Mouse (Mus musculus) ES-E14 (cell line): ENCODE data around the gene Rsbn1l. TPM values are rescaled to one million over a fixed set of nuclear protein-coding genes. Genes with fewer than 3 reads are reported as not detected.

ENCODE experiments used
- DNase-seq: peaks from one replicate; pipeline ENCODE4 v3.0.0-alpha.2; 2013; ENCODE audit warnings: low read depth, low spot score
- H3K27ac ChIP-seq: 2 replicates; pipeline ENCODE4 v1.5.1; 2012; ENCODE audit warnings: low read depth, mild to moderate bottlenecking, low read length, moderate library complexity, mixed read lengths; ENCODE audit not compliant: poor library complexity, insufficient read depth, severe bottlenecking
- H3K36me3 ChIP-seq: 2 replicates; pipeline ENCODE4 v1.6.1; 2012; ENCODE audit warnings: mild to moderate bottlenecking, low read length, moderate library complexity, mixed read lengths; ENCODE audit not compliant: control insufficient read depth, poor library complexity, insufficient read depth, severe bottlenecking
- H3K4me1 ChIP-seq, 2 experiments: fragments of 150-350 bp in 1 of 2; sonication (generic) in 1 of 2; 2 replicates each; pipeline ENCODE4 v1.6.1; 2012; ENCODE audit warnings: low read length in 2 of 2, mild to moderate bottlenecking in 1 of 2, mixed read lengths in 1 of 2; ENCODE audit not compliant: control insufficient read depth in 2 of 2, insufficient read depth in 2 of 2, poor library complexity in 1 of 2
- H3K4me3 ChIP-seq, 2 experiments: fragments of 150-350 bp in 1 of 2; sonication (generic) in 1 of 2; 2 replicates each; pipeline ENCODE4 v1.5.1; 2012; ENCODE audit warnings: low read length in 2 of 2, low read depth in 1 of 2, mild to moderate bottlenecking in 1 of 2, mixed read lengths in 1 of 2; ENCODE audit not compliant: insufficient read depth in 1 of 2, poor library complexity in 1 of 2, severe bottlenecking in 1 of 2
- H3K9ac ChIP-seq: 2 replicates; pipeline ENCODE4 v1.6.1; 2012; ENCODE audit warnings: low read depth, mild to moderate bottlenecking, low read length, mixed read lengths; ENCODE audit not compliant: poor library complexity, insufficient read depth, severe bottlenecking
- H3K9me3 ChIP-seq: fragments of 150-350 bp; sonication (generic); 2 replicates; pipeline ENCODE4 v1.6.1; 2012; ENCODE audit warnings: low read depth, mild to moderate bottlenecking, low read length; ENCODE audit not compliant: control insufficient read depth, insufficient read depth
- CHD2 ChIP-seq: IDR thresholded peaks from 2 replicates; pipeline ENCODE4 v1.6.1; 2014; ENCODE audit warnings: mild to moderate bottlenecking, low read depth, low read length, inconsistent platforms
- HCFC1 ChIP-seq: IDR thresholded peaks from 2 replicates; pipeline ENCODE4 v1.6.1; 2012; ENCODE audit warnings: low read length, inconsistent platforms, borderline replicate concordance; ENCODE audit not compliant: insufficient read depth
- MAFK ChIP-seq: IDR thresholded peaks from 2 replicates; pipeline ENCODE4 v1.6.1; 2014; ENCODE audit warnings: mild to moderate bottlenecking, low read depth, low read length, inconsistent platforms; ENCODE audit not compliant: insufficient read depth
- ZC3H11A ChIP-seq: IDR thresholded peaks from 2 replicates; pipeline ENCODE4 v1.6.1; 2012; ENCODE audit warnings: low read depth, mild to moderate bottlenecking, inconsistent platforms, low read length, borderline replicate concordance
- ZNF384 ChIP-seq: IDR thresholded peaks from 2 replicates; pipeline ENCODE4 v1.6.1; 2012; ENCODE audit warnings: low read depth, low read length, inconsistent platforms
- in situ Hi-C, 2 experiments: fragments of 600-800 bp; cut with MboI; formaldehyde crosslinking; loops; one replicate each; pipeline ENCODE4 v1.15.1; 2025; ENCODE audit warnings: low sequenced_read_pairs in 2 of 2, inconsistent platforms in 1 of 2; ENCODE audit not compliant: unreplicated experiment in 2 of 2
- total RNA-seq: library from RNA; depleted of rRNA; stranded (reverse); fragments of 300-350 nt; gene quantifications from 2 replicates; pipeline ENCODE4 v1.2.3, GENCODE M21; 2012

Rsbn1l gene
- total RNA-seq, 1 experiment, result 8.6 TPM

DNA sequence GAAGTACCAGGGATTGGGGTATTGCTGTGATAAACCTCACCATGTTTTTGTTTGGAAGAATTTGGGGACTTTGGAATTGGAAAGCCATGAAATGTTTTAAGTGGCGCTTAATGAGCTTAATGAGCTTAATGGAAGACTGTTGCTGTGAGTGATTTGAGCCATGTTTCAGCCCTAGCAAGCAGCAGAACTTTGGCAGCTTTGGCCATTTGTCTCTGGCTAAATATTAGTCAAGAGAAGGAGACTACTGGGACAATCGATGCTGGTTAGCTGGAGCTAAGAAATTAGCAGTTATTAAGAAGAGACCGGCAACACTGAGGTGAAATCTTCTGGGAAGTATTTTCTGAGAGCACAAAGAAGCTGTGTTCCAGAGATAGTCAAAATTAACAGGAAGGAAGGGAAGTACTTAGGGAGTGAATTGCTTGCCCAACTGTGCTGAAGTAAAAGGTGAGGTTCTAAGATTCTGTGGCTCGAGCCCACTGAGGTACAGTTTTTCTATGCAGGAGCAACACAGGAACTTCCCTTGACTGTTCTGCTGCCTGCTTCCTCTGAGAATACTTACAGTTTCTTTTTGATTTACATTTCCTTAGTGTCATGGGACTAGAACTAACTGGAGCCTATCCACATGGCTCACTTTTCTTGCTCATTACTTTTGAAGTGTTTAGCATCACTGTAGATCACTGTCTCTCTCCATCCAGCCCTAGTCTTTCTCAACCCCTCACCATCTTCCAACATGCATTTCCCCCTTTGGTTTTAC lies 91.8 kb downstream of the Rsbn1l start:
- H3K4me3 ChIP-seq, result no peak overlapping the region
- in situ Hi-C loops, result no loop called here
- peaks cover 2 to 4% of the 10 kb centered on the region in 2 experiments; a peak in 1 of 4 replicates for H3K4me1 ChIP-seq

DNA sequence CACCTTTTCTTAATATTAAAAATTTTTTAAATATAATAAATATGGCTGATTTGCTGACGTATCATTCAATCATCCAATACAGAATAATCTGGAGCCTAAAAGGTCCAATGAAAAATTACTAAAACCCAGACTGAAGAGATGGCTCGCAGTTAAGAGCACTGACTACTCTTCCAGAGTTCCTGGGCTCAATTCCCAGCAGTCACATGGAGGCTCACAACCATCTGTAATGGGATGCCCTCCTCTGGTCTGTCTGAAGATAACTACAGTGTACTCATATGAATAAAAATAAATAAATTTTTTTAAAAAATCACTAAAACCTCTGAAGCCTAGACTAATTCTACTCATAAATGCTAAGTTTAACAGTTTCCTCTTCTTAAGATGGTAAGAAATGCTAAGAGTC lies 94.3 kb downstream of the Rsbn1l start:
- Histone ChIP-seq H3K4me3 (no peak overlapping the region), H3K9me3 (no peaks in the 10 kb centered on the region), H3K9ac (no peak overlapping the region), H3K27ac (no peak overlapping the region), H3K36me3 (peaks cover 2% of the 10 kb centered on the region; the same call in 1 of the 2 replicates), H3K4me1 (peaks cover 2 to 4% of the 10 kb centered on the region in 2 experiments; a peak in 1 of 4 replicates)
- TF ChIP-seq HCFC1, result no peak
- TF ChIP-seq MAFK, result no peak
- TF ChIP-seq ZNF384, result no peak
- TF ChIP-seq CHD2, result no peak
- no peak for TF ChIP-seq ZC3H11A
- DNase-seq, result no peak
- in situ Hi-C loops, result no loop called here

More for the DNA sequence above, 91.8 kb downstream of the Rsbn1l start:
- Histone ChIP-seq H3K9me3 (no peaks in the 10 kb centered on the region), H3K27ac (no peak overlapping the region), H3K36me3 (no peaks in the 10 kb centered on the region), H3K9ac (no peak overlapping the region)
- TF ChIP-seq ZNF384 (no peak), CHD2 (no peak), MAFK (no peak), HCFC1 (no peak)
- no peak for DNase-seq

DNA sequence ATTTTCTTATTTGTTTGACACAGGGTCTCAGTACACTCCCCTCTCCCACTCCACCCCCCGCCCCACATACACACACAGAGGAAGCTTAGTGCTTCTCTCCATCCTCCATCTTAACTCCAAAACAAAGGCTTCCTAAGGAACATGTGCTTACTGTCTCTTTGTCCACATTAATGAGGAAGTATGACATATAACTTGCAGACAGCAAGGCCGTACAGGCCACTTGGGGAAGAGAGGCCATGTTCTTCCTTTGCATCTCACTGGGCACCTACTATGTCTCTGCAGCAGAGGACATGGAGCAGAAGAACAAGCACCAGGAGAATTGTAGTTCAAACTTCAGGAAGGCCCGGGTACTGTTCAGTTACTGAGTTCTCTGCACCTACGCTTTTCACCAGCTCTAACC lies 95.6 kb downstream of the Rsbn1l start:
- H3K4me3 ChIP-seq, result no peak overlapping the region
- TF ChIP-seq ZNF384 (no peak), ZC3H11A (no peak), CHD2 (no peak)
- H3K9ac ChIP-seq, result no peak overlapping the region
- in situ Hi-C loops, result no loop called here
- no peaks in the 10 kb centered on the region for H3K9me3 ChIP-seq
- peaks cover 2% of the 10 kb centered on the region; the same call in 1 of the 2 replicates for H3K36me3 ChIP-seq
- no peak for DNase-seq
- no peak overlapping the region for H3K27ac ChIP-seq
- H3K4me1 ChIP-seq, result peaks cover 1 to 2% of the 10 kb centered on the region in 2 experiments; a peak in 1 of 4 replicates

DNA sequence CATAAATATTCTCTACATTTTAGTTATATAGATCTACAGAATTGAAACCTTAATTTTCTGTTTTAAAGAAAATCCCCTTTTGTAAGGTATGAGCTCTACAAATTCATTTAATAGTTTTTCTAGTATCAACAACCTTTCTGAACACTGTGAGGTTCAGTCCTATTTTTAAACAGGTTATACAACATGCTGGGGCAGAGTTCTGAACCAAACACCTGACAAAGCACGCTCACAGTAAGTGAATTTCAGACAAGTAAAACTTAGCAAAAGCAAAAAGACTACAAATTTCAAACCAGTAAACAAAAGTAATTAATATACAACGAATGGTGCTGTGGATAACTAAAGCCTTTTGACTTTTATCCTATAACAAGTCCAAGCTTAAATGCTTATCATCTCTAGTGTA lies 97.8 kb downstream of the Rsbn1l start:
- no peak overlapping the region for H3K9ac ChIP-seq
- H3K36me3 ChIP-seq, result peaks cover 2% of the 10 kb centered on the region; the same call in 1 of the 2 replicates
- no peak for TF ChIP-seq CHD2
- TF ChIP-seq MAFK, result no peak
- TF ChIP-seq ZC3H11A, result no peak
- no peak for TF ChIP-seq HCFC1
- no peak for TF ChIP-seq ZNF384
- H3K4me3 ChIP-seq, result no peak overlapping the region
- no peaks in the 10 kb centered on the region for H3K4me1 ChIP-seq
- no peak overlapping the region for H3K27ac ChIP-seq
- in situ Hi-C loops, result no loop called here
- DNase-seq, result no peak
- H3K9me3 ChIP-seq, result no peaks in the 10 kb centered on the region

DNA sequence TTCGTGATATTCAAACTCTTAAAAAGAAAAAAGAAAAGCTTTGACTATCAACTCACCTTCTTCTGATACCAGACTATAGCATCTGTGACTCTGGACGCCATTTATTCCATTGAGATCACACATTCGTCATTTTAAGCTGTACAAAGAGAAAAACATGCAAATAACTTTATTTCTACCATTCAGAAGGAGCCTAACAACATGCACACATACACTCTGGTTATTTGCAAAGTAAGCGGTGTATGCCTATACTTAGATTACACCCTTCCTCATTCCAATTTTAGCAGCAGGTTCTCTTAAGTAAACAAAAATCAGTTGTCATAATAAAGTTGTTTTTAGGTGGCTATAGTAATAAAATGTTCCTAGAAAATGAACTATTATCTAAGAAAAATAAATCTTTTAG lies 101.1 kb downstream of the Rsbn1l start:
- H3K27ac ChIP-seq, result no peak overlapping the region
- H3K4me1 ChIP-seq, result no peaks in the 10 kb centered on the region
- no peak for DNase-seq
- no peak overlapping the region for H3K9ac ChIP-seq
- no peak overlapping the region for H3K4me3 ChIP-seq
- in situ Hi-C loops, result no loop called here
- no peaks in the 10 kb centered on the region for H3K9me3 ChIP-seq
- peaks cover 2% of the 10 kb centered on the region; the same call in 1 of the 2 replicates for H3K36me3 ChIP-seq
- TF ChIP-seq CHD2 (no peak), HCFC1 (no peak)
